Mouse (Mus musculus) stomach, postnatal 0 days (tissue): Measurements from ENCODE around the gene Padi2. TPM values are rescaled to one million over a fixed set of nuclear protein-coding genes. Genes with fewer than 3 reads are reported as not detected.

Experiments
- ATAC-seq: fragments of 200-750 bp; cut with Nextera tagmentation; 2 replicates; pipeline ENCODE4 v1.8.0; 2017; ENCODE audit not compliant: low FRiP score, low TSS enrichment
- DNase-seq: peaks from one replicate; pipeline ENCODE4 v3.0.0-alpha.2; 2016; ENCODE audit warnings: low spot score
- H3K27ac ChIP-seq: fragments of 300-500 bp; sonication (generic); replicated peaks from 2 replicates; pipeline ENCODE4 v1.5.1; 2014; ENCODE audit warnings: mild to moderate bottlenecking, control low read depth
- H3K27me3 ChIP-seq: fragments of 300-500 bp; sonication (generic); 2 replicates; pipeline ENCODE4 v1.6.1; 2014; ENCODE audit warnings: low read length; ENCODE audit not compliant: control insufficient read depth, insufficient read depth
- H3K36me3 ChIP-seq: fragments of 300-500 bp; sonication (generic); 2 replicates; pipeline ENCODE4 v1.6.1; 2014; ENCODE audit warnings: low read length, mixed read lengths; ENCODE audit not compliant: control insufficient read depth, insufficient read depth
- H3K4me1 ChIP-seq: fragments of 300-500 bp; sonication (generic); replicated peaks from 2 replicates; pipeline ENCODE4 v1.6.1; 2014; ENCODE audit warnings: antibody characterized with exemption; ENCODE audit not compliant: control insufficient read depth, insufficient read depth
- H3K4me2 ChIP-seq: fragments of 300-500 bp; sonication (generic); replicated peaks from 2 replicates; pipeline ENCODE4 v1.6.1; 2014; ENCODE audit warnings: low read depth, mild to moderate bottlenecking, control low read depth, moderate library complexity
- H3K4me3 ChIP-seq: fragments of 300-500 bp; sonication (generic); 2 replicates; pipeline ENCODE4 v1.5.1; 2014; ENCODE audit warnings: low read depth, low read length, control low read depth
- H3K9ac ChIP-seq: fragments of 300-500 bp; sonication (generic); 2 replicates; pipeline ENCODE4 v1.6.1; 2014; ENCODE audit warnings: mild to moderate bottlenecking, low read length, control low read depth, mixed read lengths
- H3K9me3 ChIP-seq: fragments of 300-500 bp; sonication (generic); 2 replicates; pipeline ENCODE4 v1.6.1; 2016; ENCODE audit warnings: low read length; ENCODE audit not compliant: control insufficient read depth
- CTCF ChIP-seq: IDR thresholded peaks from 2 replicates; pipeline ENCODE4 v1.5.1; 2016; ENCODE audit warnings: antibody characterized with exemption, low read depth, mild to moderate bottlenecking, moderate library complexity
- EP300 ChIP-seq: optimal IDR thresholded peaks from 2 replicates; pipeline ENCODE3; 2016; ENCODE audit warnings: antibody characterized with exemption
- WGBS: fragments of 180-500 bp; shearing (Covaris S2); extraction: QIAGEN DNeasy Blood & Tissue Kit; methylation state at CpG from one replicate; pipeline ENCODE4 v1.1.7; 2014; 5-methylcytosine and 5-hydroxymethylcytosine counted together
- polyA plus RNA-seq: library from polyadenylated mRNA; unstranded; fragments of >200 nt; fragmentation: Nextera tagmentation; extraction: Ambion mirVana; gene quantifications from 2 replicates; pipeline ENCODE4 v1.2.1, GENCODE M21; 2015

Padi2 gene
- polyA plus RNA-seq, 1 experiment from 2014 or later = 0.69 TPM

- H3K9me3 ChIP-seq = no peaks in the 10 kb centered on the region
- no peak overlapping the region for H3K27ac ChIP-seq
- WGBS = 87% methylated on average over 9 of the region's 9 CpGs
- H3K9ac ChIP-seq = no peak overlapping the region
- H3K4me2 ChIP-seq = no peak overlapping the region
- 0 out of 2 replicates have a peak, but pooled peaks cover under 1% of the 10 kb centered on the region for H3K4me1 ChIP-seq
- no peaks in the 10 kb centered on the region for H3K36me3 ChIP-seq
- ATAC-seq = no peak
- DNase-seq = no peak
- no peaks in the 10 kb centered on the region for H3K27me3 ChIP-seq
- H3K4me3 ChIP-seq = no peak overlapping the region
- TF ChIP-seq CTCF (no peak), EP300 (no peak)
These were observed 5.3 kb downstream of the Padi2 start for GRCm38 (mm10) chr4:140911416-140911815.

GRCm38 (mm10) chr4:140912271-140912833 lies 6.2 kb downstream of the Padi2 start:
- ATAC-seq (no peak), DNase-seq (no peak)
- no peak overlapping the region for H3K27ac ChIP-seq
- H3K9me3 ChIP-seq = no peaks in the 10 kb centered on the region
- H3K4me2 ChIP-seq = no peak overlapping the region
- no peaks in the 10 kb centered on the region for H3K36me3 ChIP-seq
- H3K27me3 ChIP-seq = no peaks in the 10 kb centered on the region
- WGBS = 78% methylated on average over 10 of the region's 10 CpGs
- no peak for TF ChIP-seq EP300
- no peak for TF ChIP-seq CTCF
- H3K4me3 ChIP-seq = no peak overlapping the region
- no peaks in the 10 kb centered on the region for H3K4me1 ChIP-seq
- H3K9ac ChIP-seq = no peak overlapping the region

GRCm38 (mm10) chr4:140913565-140913964 lies 7.4 kb downstream of the Padi2 start:
- Histone ChIP-seq H3K36me3 (no peaks in the 10 kb centered on the region), H3K4me3 (no peak overlapping the region), H3K27ac (no peak overlapping the region), H3K27me3 (no peaks in the 10 kb centered on the region), H3K4me1 (no peaks in the 10 kb centered on the region), H3K4me2 (no peak overlapping the region), H3K9ac (no peak overlapping the region), H3K9me3 (no peaks in the 10 kb centered on the region)
- TF ChIP-seq EP300 (no peak), CTCF (no peak)
- 92% methylated on average over 9 of the region's 9 CpGs for WGBS
- DNase-seq (no peak), ATAC-seq (no peak)

GRCm38 (mm10) chr4:140914731-140915131 lies 8.6 kb downstream of the Padi2 start:
- H3K4me2 ChIP-seq = no peak overlapping the region
- no peaks in the 10 kb centered on the region for H3K36me3 ChIP-seq
- no peaks in the 10 kb centered on the region for H3K27me3 ChIP-seq
- no peaks in the 10 kb centered on the region for H3K4me1 ChIP-seq
- no peaks in the 10 kb centered on the region for H3K9me3 ChIP-seq
- no peak for ATAC-seq
- no peak for DNase-seq
- no peak overlapping the region for H3K4me3 ChIP-seq
- TF ChIP-seq EP300 (no peak), CTCF (no peak)
- H3K27ac ChIP-seq = no peak overlapping the region
- WGBS = 50% methylated on average over 6 of the region's 6 CpGs
- no peak overlapping the region for H3K9ac ChIP-seq

- no peak overlapping the region for H3K27ac ChIP-seq
- H3K9me3 ChIP-seq = no peaks in the 10 kb centered on the region
- TF ChIP-seq CTCF = no peak
- TF ChIP-seq EP300 = no peak
- no peak overlapping the region for H3K4me3 ChIP-seq
- H3K36me3 ChIP-seq = no peaks in the 10 kb centered on the region
- H3K4me2 ChIP-seq = no peak overlapping the region
- ATAC-seq = no peak
- no peaks in the 10 kb centered on the region for H3K4me1 ChIP-seq
- H3K9ac ChIP-seq = no peak overlapping the region
- 43% methylated on average over 3 of the region's 3 CpGs for WGBS
- no peaks in the 10 kb centered on the region for H3K27me3 ChIP-seq
- DNase-seq = no peak
These were observed 9.1 kb downstream of the Padi2 start for GRCm38 (mm10) chr4:140915235-140915634.

GRCm38 (mm10) chr4:140916296-140916695 lies 10.2 kb downstream of the Padi2 start:
- WGBS = 87% methylated on average over 5 of the region's 5 CpGs
- DNase-seq (no peak), ATAC-seq (no peak)
- no peak for TF ChIP-seq CTCF
- TF ChIP-seq EP300 = no peak
- H3K9me3 ChIP-seq = no peaks in the 10 kb centered on the region
- no peaks in the 10 kb centered on the region for H3K4me1 ChIP-seq
- no peak overlapping the region for H3K27ac ChIP-seq
- no peak overlapping the region for H3K4me2 ChIP-seq
- H3K4me3 ChIP-seq = no peak overlapping the region
- H3K27me3 ChIP-seq = no peaks in the 10 kb centered on the region
- no peak overlapping the region for H3K9ac ChIP-seq
- no peaks in the 10 kb centered on the region for H3K36me3 ChIP-seq
